Mouse (Mus musculus): ENCODE measurements at regions not wholly inside any gene's neighbourhood (a gene's known extent, or its start where the extent isn't known, plus 50 kb on each side); places are given as distances from the start of the nearest gene placed in this dataset.

DNA sequence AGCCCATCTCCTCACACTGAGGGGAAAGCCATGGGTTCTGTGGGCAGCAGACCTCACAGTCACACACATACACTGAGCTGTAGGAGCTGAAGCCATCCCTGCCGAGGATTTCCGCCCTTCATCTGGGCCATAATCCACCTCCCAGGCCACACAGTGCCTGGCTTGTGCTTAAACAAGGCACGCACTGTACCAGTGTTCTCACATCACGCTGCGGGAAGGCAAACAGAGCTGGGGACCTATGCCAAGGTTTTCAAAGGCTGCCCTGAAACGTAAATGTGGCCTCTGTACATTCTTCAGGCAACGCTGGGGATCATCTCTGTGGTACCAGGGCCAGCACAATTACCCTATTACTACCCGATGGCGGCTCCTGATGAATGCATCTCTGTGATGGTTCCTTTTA lies 627.6 kb downstream of the Insc start:
- DNase-seq (ENCODE audit: extremely low spot score in 1 of 2, low spot score in 1 of 2) = no peak

DNA sequence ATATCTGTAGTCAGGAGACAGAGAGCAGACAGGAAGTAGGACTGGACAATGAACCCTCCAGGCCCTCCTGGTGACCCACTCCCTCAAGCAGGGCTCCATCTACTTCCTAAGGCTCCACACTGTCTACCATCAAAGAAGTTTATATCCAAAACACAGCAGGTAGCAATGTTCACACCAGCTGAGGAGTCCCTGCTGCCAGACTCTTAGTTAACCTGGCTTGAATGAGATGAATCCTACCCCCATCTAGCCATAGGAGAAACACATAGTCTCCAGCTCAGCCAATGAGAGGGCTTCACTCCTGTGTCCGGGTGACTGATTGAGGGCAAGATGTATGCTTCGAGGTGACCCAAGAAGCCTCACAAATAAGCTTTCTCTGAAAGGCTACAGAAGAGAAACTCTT lies 629.4 kb downstream of the Insc start:
- DNase-seq (ENCODE audit: extremely low spot score in 1 of 2, low spot score in 1 of 2) = no peak

GRCm38 (mm10) chr7:115373781-115374533 lies 630.5 kb downstream of the Insc start:
- no peak for DNase-seq (ENCODE audit: extremely low spot score in 1 of 2, low spot score in 1 of 2)

DNA sequence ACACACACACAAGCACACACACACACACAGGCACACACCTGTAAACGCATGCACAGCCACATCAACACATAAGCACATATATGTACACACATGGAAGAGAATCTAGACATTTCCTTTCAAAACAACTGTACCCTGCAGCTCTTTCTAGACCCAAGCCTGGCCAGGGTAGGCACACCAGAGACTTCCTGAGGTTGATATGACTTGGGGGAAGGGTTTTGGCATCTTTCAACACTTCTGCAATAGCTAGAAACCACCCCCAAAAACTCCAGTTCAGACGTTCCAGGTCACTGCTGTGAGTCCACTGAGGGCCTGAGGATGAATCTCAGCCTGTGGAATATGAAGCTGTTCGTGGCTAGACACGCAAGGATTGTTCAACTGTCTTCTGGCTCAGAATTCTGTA lies 632.6 kb downstream of the Insc start:
- DNase-seq (ENCODE audit: extremely low spot score in 1 of 2, low spot score in 1 of 2) = no peak

GRCm38 (mm10) chr7:115378836-115379235 lies 635.3 kb downstream of the Insc start:
- DNase-seq (ENCODE audit: extremely low spot score in 1 of 2, low spot score in 1 of 2) = no peak

- DNase-seq (ENCODE audit: extremely low spot score in 1 of 2, low spot score in 1 of 2) = no peak
Measured at GRCm38 (mm10) chr7:115379600-115379999, 636.1 kb downstream of the Insc start.

- DNase-seq (ENCODE audit: extremely low spot score in 1 of 2, low spot score in 1 of 2) = no peak
Measured at GRCm38 (mm10) chr7:115380989-115381610, 637.6 kb downstream of the Insc start.

DNA sequence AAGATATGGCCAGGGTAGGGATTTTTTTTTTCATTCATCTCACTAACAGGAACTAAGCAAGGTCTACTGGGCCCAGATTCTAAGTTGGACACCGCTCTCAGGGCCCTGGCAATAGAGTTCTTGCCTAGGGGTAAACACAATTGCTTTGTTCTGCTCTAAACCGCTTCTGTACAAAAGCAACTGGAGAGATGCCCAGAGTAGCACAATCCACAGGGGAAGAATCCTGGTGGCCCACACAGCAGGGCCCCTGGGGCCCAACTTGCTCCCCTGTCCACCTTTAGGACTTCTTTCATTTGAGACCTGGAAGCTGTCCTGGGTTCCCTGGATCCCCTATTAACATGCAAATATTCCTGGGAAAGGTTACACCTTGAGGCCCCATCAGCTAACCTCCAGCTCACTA lies 639.4 kb downstream of the Insc start:
- DNase-seq (ENCODE audit: extremely low spot score in 1 of 2, low spot score in 1 of 2) = no peak

- no peak for DNase-seq (ENCODE audit: extremely low spot score in 1 of 2, low spot score in 1 of 2)
Measured at GRCm38 (mm10) chr7:115388874-115389273, 645.4 kb downstream of the Insc start.

DNA sequence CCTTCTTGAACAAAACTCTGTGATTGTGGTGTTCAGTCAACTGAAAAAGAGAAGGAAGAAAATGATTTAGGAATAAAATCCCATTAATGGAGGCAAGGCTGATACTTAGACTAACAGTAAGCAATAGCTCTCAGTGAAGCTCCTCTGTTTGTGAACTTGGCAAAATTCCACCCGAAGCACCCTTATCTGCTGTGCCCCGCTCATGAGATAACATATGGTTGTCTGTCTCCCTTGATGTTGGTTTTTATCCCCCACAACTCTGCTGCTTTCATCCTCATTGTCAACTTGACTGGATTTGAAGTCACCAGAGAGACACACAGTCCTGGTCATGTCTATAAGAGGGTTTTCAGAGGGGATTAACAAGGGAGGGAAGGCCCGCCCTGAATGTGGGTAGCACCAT lies 646.1 kb downstream of the Sox6 start:
- DNase-seq (ENCODE audit: extremely low spot score in 1 of 2, low spot score in 1 of 2) = no peak

DNA sequence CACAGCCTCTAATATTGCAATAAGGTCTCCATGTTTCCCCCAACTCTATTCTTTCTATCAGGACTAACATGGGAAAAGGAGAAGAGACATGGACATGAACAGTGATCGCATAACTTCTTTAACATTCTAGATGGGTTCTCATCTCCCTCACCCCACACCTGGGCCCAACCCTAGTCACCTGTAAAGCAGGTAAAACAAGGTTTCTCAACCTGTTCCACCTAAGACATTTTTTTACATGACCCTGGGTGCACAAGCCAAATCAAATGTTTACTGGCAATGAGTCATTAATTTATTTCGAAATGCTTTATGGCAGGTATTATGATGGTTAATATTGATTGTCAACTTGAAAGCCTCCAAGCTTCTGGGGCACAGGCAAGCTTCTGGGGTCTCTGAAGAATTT lies 640.4 kb downstream of the Sox6 start:
- DNase-seq (ENCODE audit: extremely low spot score in 1 of 2, low spot score in 1 of 2) = no peak

GRCm38 (mm10) chr7:115399461-115399860 lies 639.1 kb downstream of the Sox6 start:
- no peak for DNase-seq (ENCODE audit: extremely low spot score in 1 of 2, low spot score in 1 of 2)

DNA sequence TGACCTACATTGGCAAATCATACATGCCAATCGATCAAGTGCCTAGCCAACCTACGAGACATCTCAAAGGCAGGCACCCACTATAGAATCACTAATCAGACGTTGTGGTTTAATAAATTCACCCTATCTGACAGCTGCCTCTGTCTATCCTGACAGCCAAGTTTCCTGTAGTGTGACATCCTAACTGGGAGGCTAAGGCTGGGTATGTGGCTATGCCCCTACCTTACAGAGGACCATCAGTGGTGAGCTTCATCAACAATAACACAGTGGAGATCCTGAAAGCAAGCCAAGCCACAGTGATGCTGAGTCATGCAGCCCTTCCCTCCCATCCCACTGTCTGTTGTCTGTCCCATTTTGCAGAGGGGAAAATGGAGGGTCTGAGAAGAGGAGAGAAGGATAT lies 630.7 kb downstream of the Sox6 start:
- no peak for DNase-seq (ENCODE audit: extremely low spot score in 1 of 2, low spot score in 1 of 2)

GRCm38 (mm10) chr7:115408915-115409314 lies 629.7 kb downstream of the Sox6 start:
- no peak for DNase-seq (ENCODE audit: extremely low spot score in 1 of 2, low spot score in 1 of 2)

DNA sequence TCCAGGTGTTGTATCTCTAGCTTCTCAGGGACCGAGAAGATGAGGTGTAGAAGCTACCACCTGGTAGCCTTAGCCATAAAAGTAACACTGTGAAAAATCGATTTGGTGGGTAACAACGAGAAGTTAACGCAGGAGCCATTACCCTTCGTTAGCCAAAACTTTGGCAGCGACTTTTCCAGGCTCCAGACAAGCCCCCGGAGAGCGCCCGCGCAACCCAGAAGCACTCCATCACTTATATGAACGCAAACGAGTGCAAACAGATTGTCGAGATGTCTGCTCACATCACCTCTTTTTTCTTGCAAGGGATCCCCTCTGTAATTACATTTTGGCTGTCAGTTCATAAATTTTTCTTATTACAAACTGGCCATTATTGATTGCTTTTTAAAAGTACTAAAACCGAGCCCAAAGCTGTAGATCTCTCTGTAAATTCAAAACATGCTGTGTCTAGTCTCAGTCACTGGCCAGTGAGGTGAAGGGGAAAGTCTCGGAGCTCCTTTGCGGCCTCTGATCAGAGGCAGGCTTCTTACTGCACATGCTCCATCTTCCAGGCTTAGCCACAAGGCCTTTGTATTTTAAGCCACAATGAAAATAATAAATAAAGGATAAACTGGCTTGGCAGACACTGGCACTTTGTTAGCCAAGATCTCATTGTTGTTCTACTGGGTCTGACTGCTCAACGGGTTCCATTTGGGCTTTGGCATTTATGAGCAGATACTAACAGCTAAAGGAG lies 627.9 kb downstream of the Sox6 start:
- DNase-seq (ENCODE audit: extremely low spot score in 1 of 2, low spot score in 1 of 2) = no peak

DNA sequence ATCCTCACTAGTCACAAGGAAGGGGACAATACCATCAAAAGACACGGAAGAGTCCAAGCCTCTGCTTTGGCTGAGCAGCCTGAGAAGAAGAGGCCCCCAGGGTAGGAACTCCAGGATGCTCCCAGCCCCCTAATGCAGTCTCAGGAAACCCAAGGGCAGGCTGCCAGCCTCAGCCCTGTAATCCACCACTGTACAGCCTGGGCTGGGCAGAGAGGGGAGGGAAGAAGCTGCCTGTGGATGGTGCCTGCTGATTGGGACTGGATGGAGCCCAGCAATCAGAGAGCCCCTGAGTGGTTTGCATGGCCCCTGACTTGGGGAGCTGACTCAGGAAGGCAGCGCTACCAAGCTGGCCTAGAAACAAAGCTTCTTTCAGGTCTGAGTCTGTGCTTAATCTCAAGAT lies 627.1 kb downstream of the Sox6 start:
- DNase-seq (ENCODE audit: extremely low spot score in 1 of 2, low spot score in 1 of 2) = no peak

DNA sequence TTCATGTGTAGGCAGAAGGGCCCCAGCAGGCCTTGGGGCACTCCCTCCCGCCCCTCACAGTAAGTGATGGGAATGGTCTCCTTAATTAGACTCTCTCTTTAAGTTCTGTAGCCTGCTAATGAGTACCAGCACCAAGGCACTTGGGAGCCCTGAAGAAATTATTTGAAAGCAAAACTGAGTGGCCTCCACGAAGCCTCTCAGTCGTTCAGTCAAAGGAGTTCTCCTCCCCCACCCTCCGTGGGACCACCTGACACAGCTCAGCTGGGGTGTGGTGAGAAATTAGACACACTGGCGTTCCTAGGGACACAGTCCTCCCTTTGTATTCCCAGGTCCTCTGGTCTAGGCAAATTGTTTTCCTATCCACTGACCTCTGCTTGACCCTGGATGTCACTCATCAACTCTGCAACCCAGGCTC lies 623.4 kb downstream of the Sox6 start:
- DNase-seq (ENCODE audit: extremely low spot score in 1 of 2, low spot score in 1 of 2) = no peak

Small RNAs in the stretch of these regions (microRNA-seq; reads per million reads assigned to microRNA genes)
- 0 reads per million in 2 experiments for gene Gm27684
